Mouse (Mus musculus) kidney, embryonic 15.5 days (tissue): Measurements from ENCODE around the gene Olfr272. TPM values are rescaled to one million over a fixed set of nuclear protein-coding genes. Genes with fewer than 3 reads are reported as not detected.

Experiments
- polyA plus RNA-seq: library from polyadenylated mRNA; unstranded; fragments of >200 nt; fragmentation: Nextera tagmentation; extraction: Ambion mirVana; gene quantifications from 2 replicates; pipeline ENCODE4 v1.2.1, GENCODE M21; 2015

The Olfr272 gene
- polyA plus RNA-seq, 1 experiment from 2014 or later: not detected

Other genes starting within 250 kb of the Olfr272 start
- not detected in 2 replicates for gene Olfr275, start 104.6 kb downstream of the Olfr272 start, polyA plus RNA-seq
- not detected in 2 replicates for gene Olfr273, start 59.9 kb downstream of the Olfr272 start, polyA plus RNA-seq
- gene Olfr270, start 45.4 kb upstream of the Olfr272 start, polyA plus RNA-seq: not detected in 2 replicates
- gene Nipsnap3a, start 70.1 kb upstream of the Olfr272 start, polyA plus RNA-seq: not detected in 2 replicates
- gene Nipsnap3b, start 92.7 kb upstream of the Olfr272 start, polyA plus RNA-seq: 79.5 and 81.5 TPM in 2 replicates
- gene Abca1, start 240.7 kb upstream of the Olfr272 start, polyA plus RNA-seq: 3.8 and 4.4 TPM in 2 replicates